Mouse (Mus musculus): ENCODE measurements around the gene Dgkz. TPM values are rescaled to one million over a fixed set of nuclear protein-coding genes. Genes with fewer than 3 reads are reported as not detected.

The Dgkz gene
- total RNA-seq, 1 experiment, result 47.0 TPM

DNA sequence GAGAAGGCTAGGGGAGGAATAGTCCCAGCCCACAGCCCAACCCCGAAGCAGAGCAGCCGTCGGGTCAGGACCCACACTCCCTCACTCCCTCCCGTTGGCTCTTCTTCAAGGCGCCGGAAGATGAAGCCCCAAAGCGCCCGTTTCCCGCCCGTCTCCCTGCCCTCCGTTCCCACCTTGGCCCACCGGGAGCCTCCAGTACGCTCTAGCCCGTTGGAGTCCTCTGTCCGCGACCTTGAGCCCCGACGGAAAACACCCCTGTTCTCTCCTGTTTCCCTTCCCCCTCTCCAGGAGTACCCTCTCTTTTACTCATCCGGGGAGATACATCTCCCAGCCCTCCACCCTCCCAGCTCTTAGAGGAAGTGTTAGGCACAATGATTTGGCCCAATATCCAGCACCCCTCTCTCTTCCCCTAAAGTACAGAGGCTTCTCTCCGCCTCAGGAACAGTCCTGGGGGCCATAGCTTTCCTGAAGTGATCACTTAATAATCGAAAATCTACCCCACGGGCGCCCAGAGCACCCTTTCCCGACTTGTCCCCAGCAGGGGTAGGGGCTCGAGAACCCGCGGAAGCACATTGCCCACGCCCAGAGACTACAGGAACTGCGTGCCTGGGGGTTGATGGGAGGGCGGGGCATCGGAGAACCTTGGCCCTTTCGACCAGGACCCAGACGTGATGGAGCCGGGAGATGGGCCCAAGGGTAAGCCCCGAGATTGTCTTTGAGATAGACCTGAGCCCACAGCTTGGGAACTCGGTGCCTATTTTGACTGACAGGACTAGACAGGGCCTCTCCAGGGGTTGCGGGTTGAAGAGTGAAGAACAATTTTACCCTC lies 52.9 kb downstream of the Dgkz start:
- in situ Hi-C loops (cut with MboI; ENCODE audit: low sequenced_read_pairs in 2 of 2, unreplicated experiment in 2 of 2), result no loop called here

DNA sequence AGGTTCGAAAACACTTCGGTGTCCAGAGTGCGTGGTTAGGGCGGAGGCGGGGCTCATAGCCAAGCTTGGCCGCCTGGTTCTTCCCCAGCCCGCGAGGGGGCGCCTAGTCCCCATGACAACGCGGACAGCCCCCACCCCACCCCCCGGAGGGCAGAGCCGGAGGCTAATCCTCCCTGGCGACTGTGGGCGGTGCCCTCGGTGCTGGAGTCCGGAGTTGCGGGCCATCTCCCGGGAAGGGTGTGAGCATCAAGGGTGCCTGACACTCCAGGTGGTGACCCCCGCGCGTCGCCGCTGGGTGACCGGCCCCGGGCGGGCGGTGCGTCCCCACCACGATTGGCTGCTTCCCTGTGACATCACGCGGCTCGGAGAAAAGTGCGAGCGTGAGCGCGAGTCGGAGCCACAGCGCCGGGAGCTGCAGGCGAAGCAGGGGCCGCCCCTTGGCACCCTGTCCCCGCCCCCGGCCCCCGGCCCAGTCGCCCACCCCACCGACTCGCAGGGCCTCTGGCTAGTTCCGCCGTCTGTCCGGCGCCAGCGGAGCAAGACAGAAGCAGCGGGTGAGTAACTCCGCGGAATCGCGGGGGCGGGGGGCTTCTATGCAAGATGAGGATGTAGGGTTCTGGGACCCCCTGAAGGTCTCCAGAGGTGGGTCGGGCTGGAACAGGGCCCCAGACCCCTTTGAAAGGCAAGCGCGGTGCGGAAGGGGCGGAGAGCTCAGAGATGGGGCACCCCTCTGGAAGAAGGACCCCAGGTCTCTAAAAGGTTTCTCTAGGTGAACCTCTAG lies 53.7 kb downstream of the Dgkz start:
- peak; percentile 72 for DNase-seq (ENCODE audit: low read depth, low spot score)
- Histone ChIP-seq H3K4me1 (ENCODE audit: control insufficient read depth in 2 of 2, insufficient read depth in 2 of 2, low read length in 2 of 2, poor library complexity in 1 of 2) (peaks cover 0 to 20% of the 10 kb centered on the region in 2 experiments; a peak in 3 of 4 replicates), H3K4me3 (ENCODE audit: insufficient read depth in 1 of 2, low read depth in 1 of 2, low read length in 2 of 2, poor library complexity in 1 of 2, severe bottlenecking in 1 of 2) (peak overlapping the region; percentile 69 to 70), H3K9ac (ENCODE audit: insufficient read depth, low read depth, low read length, poor library complexity, severe bottlenecking) (peak overlapping the region; percentile 29; the same call in 1 of the 2 replicates), H3K27ac (ENCODE audit: insufficient read depth, low read depth, low read length, poor library complexity, severe bottlenecking) (no peak overlapping the region), H3K36me3 (ENCODE audit: control insufficient read depth, insufficient read depth, low read length, poor library complexity, severe bottlenecking) (peaks cover 14% of the 10 kb centered on the region), H3K9me3 (ENCODE audit: control insufficient read depth, insufficient read depth, low read depth, low read length) (no peaks in the 10 kb centered on the region)
- no peak for TF ChIP-seq HCFC1 (IDR thresholded peaks at IDR 0.05; ENCODE audit: borderline replicate concordance, insufficient read depth, low read length)
- TF ChIP-seq ZNF384 (IDR thresholded peaks at IDR 0.05; ENCODE audit: low read depth, low read length), result no peak
- no peak for TF ChIP-seq ZC3H11A (IDR thresholded peaks at IDR 0.05; ENCODE audit: borderline replicate concordance, low read depth, low read length)
- TF ChIP-seq CHD2 (IDR thresholded peaks at IDR 0.05; ENCODE audit: low read depth, low read length), result no peak
- no peak for TF ChIP-seq MAFK (IDR thresholded peaks at IDR 0.05; ENCODE audit: insufficient read depth, low read depth, low read length)
- in situ Hi-C loops (cut with MboI; ENCODE audit: low sequenced_read_pairs in 2 of 2, unreplicated experiment in 2 of 2), result no loop called here

More for the DNA sequence above, 52.9 kb downstream of the Dgkz start:
- Histone ChIP-seq H3K9me3 (ENCODE audit: control insufficient read depth, insufficient read depth, low read depth, low read length) (no peaks in the 10 kb centered on the region), H3K9ac (ENCODE audit: insufficient read depth, low read depth, low read length, poor library complexity, severe bottlenecking) (peak overlapping the region; percentile 35; the same call in 1 of the 2 replicates), H3K4me1 (ENCODE audit: control insufficient read depth in 2 of 2, insufficient read depth in 2 of 2, low read length in 2 of 2, poor library complexity in 1 of 2) (peaks cover 0 to 26% of the 10 kb centered on the region in 2 experiments; a peak in 3 of 4 replicates), H3K27ac (ENCODE audit: insufficient read depth, low read depth, low read length, poor library complexity, severe bottlenecking) (no peak overlapping the region), H3K4me3 (ENCODE audit: insufficient read depth in 1 of 2, low read depth in 1 of 2, low read length in 2 of 2, poor library complexity in 1 of 2, severe bottlenecking in 1 of 2) (peak overlapping the region; percentile 69 to 70), H3K36me3 (ENCODE audit: control insufficient read depth, insufficient read depth, low read length, poor library complexity, severe bottlenecking) (peaks cover 6% of the 10 kb centered on the region)
- TF ChIP-seq MAFK (IDR thresholded peaks at IDR 0.05; ENCODE audit: insufficient read depth, low read depth, low read length), result no peak
- TF ChIP-seq ZNF384 (IDR thresholded peaks at IDR 0.05; ENCODE audit: low read depth, low read length), result no peak
- TF ChIP-seq ZC3H11A (IDR thresholded peaks at IDR 0.05; ENCODE audit: borderline replicate concordance, low read depth, low read length), result no peak
- TF ChIP-seq CHD2 (IDR thresholded peaks at IDR 0.05; ENCODE audit: low read depth, low read length), result no peak
- TF ChIP-seq HCFC1 (IDR thresholded peaks at IDR 0.05; ENCODE audit: borderline replicate concordance, insufficient read depth, low read length), result no peak
- DNase-seq (ENCODE audit: low read depth, low spot score), result no peak

- no peak overlapping the region for H3K9ac ChIP-seq (ENCODE audit: insufficient read depth, low read depth, low read length, poor library complexity, severe bottlenecking)
These were observed 54.4 kb downstream of the Dgkz start for GRCm38 (mm10) chr2:91921181-91921789.

GRCm38 (mm10) chr2:91920130-91920529 lies 55.5 kb downstream of the Dgkz start:
- TF ChIP-seq HCFC1 (IDR thresholded peaks at IDR 0.05; ENCODE audit: borderline replicate concordance, insufficient read depth, low read length) (no peak), ZC3H11A (IDR thresholded peaks at IDR 0.05; ENCODE audit: borderline replicate concordance, low read depth, low read length) (no peak), ZNF384 (IDR thresholded peaks at IDR 0.05; ENCODE audit: low read depth, low read length) (no peak), MAFK (IDR thresholded peaks at IDR 0.05; ENCODE audit: insufficient read depth, low read depth, low read length) (no peak), CHD2 (IDR thresholded peaks at IDR 0.05; ENCODE audit: low read depth, low read length) (no peak)
- in situ Hi-C loops (cut with MboI; ENCODE audit: low sequenced_read_pairs in 2 of 2, unreplicated experiment in 2 of 2), result no loop called here
- no peaks in the 10 kb centered on the region for H3K9me3 ChIP-seq (ENCODE audit: control insufficient read depth, insufficient read depth, low read depth, low read length)

More at GRCm38 (mm10) chr2:91921181-91921789, 54.4 kb downstream of the Dgkz start:
- TF ChIP-seq MAFK (IDR thresholded peaks at IDR 0.05; ENCODE audit: insufficient read depth, low read depth, low read length) (no peak), ZC3H11A (IDR thresholded peaks at IDR 0.05; ENCODE audit: borderline replicate concordance, low read depth, low read length) (no peak), ZNF384 (IDR thresholded peaks at IDR 0.05; ENCODE audit: low read depth, low read length) (no peak), HCFC1 (IDR thresholded peaks at IDR 0.05; ENCODE audit: borderline replicate concordance, insufficient read depth, low read length) (no peak), CHD2 (IDR thresholded peaks at IDR 0.05; ENCODE audit: low read depth, low read length) (no peak)
- no peak overlapping the region for H3K27ac ChIP-seq (ENCODE audit: insufficient read depth, low read depth, low read length, poor library complexity, severe bottlenecking)
- in situ Hi-C loops (cut with MboI; ENCODE audit: low sequenced_read_pairs in 2 of 2, unreplicated experiment in 2 of 2), result no loop called here
- H3K4me1 ChIP-seq (ENCODE audit: control insufficient read depth in 2 of 2, insufficient read depth in 2 of 2, low read length in 2 of 2, poor library complexity in 1 of 2), result peaks cover 0 to 20% of the 10 kb centered on the region in 2 experiments; a peak in 2 of 4 replicates
- peak overlapping the region; percentile 69 to 70; a peak in 3 of 4 replicates for H3K4me3 ChIP-seq (ENCODE audit: insufficient read depth in 1 of 2, low read depth in 1 of 2, low read length in 2 of 2, poor library complexity in 1 of 2, severe bottlenecking in 1 of 2)
- DNase-seq (ENCODE audit: low read depth, low spot score), result no peak
- H3K36me3 ChIP-seq (ENCODE audit: control insufficient read depth, insufficient read depth, low read length, poor library complexity, severe bottlenecking), result peaks cover 16% of the 10 kb centered on the region
- H3K9me3 ChIP-seq (ENCODE audit: control insufficient read depth, insufficient read depth, low read depth, low read length), result no peaks in the 10 kb centered on the region

More at GRCm38 (mm10) chr2:91920130-91920529, 55.5 kb downstream of the Dgkz start:
- peaks cover 16% of the 10 kb centered on the region for H3K36me3 ChIP-seq (ENCODE audit: control insufficient read depth, insufficient read depth, low read length, poor library complexity, severe bottlenecking)
- no peak overlapping the region for H3K9ac ChIP-seq (ENCODE audit: insufficient read depth, low read depth, low read length, poor library complexity, severe bottlenecking)
- H3K27ac ChIP-seq (ENCODE audit: insufficient read depth, low read depth, low read length, poor library complexity, severe bottlenecking), result no peak overlapping the region
- peaks cover 0 to 14% of the 10 kb centered on the region in 2 experiments; a peak in 2 of 4 replicates for H3K4me1 ChIP-seq (ENCODE audit: control insufficient read depth in 2 of 2, insufficient read depth in 2 of 2, low read length in 2 of 2, poor library complexity in 1 of 2)
- H3K4me3 ChIP-seq (ENCODE audit: insufficient read depth in 1 of 2, low read depth in 1 of 2, low read length in 2 of 2, poor library complexity in 1 of 2, severe bottlenecking in 1 of 2), result no peak overlapping the region
- no peak for DNase-seq (ENCODE audit: low read depth, low spot score)

All from ES-E14 (cell line).